Mouse (Mus musculus): ENCODE results near the gene Magi1. TPM values are rescaled to one million over a fixed set of nuclear protein-coding genes. Genes with fewer than 3 reads are reported as not detected.

Gene Magi1
- polyA plus RNA-seq, 1 experiment from 2014 or later = 19.4 TPM

- H3K27ac ChIP-seq (replicated peaks) = peak overlapping the region; percentile 95
Observed at GRCm38 (mm10) chr6:94281606-94282280, 2.0 kb downstream of the Magi1 start.

GRCm38 (mm10) chr6:94273941-94274340, 9.8 kb downstream of the Magi1 start:
- 95% methylated on average over 3 of the region's 3 CpGs for WGBS
- Histone ChIP-seq H3K27me3 (ENCODE audit: low read depth, poor library complexity, severe bottlenecking) (no peaks in the 10 kb centered on the region), H3K36me3 (no peaks in the 10 kb centered on the region), H3K9me3 (replicated peaks) (no peaks in the 10 kb centered on the region), H3K4me1 (no peaks in the 10 kb centered on the region), H3K27ac (replicated peaks) (no peak overlapping the region), H3K4me3 (no peak overlapping the region)
- no peak for DNase-seq (ENCODE audit: low spot score)

More at GRCm38 (mm10) chr6:94281606-94282280, 2.0 kb downstream of the Magi1 start:
- WGBS = 6% methylated on average over 17 of the region's 17 CpGs
- H3K36me3 ChIP-seq = no peaks in the 10 kb centered on the region
- H3K27me3 ChIP-seq (ENCODE audit: low read depth, poor library complexity, severe bottlenecking) = peaks cover 5% of the 10 kb centered on the region; the same call in 1 of the 2 replicates
- peak; percentile 40 for DNase-seq (ENCODE audit: low spot score)
- H3K9me3 ChIP-seq (replicated peaks) = no peaks in the 10 kb centered on the region
- H3K4me1 ChIP-seq = peaks cover 36% of the 10 kb centered on the region
- peak overlapping the region; percentile 91 for H3K4me3 ChIP-seq

- 88% methylated on average over 5 of the region's 5 CpGs for WGBS
- DNase-seq (ENCODE audit: low spot score) = no peak
- Histone ChIP-seq H3K27me3 (ENCODE audit: low read depth, poor library complexity, severe bottlenecking) (no peaks in the 10 kb centered on the region), H3K4me1 (peaks cover 7% of the 10 kb centered on the region), H3K4me3 (no peak overlapping the region), H3K9me3 (replicated peaks) (no peaks in the 10 kb centered on the region), H3K27ac (replicated peaks) (no peak overlapping the region), H3K36me3 (no peaks in the 10 kb centered on the region)
Observed at GRCm38 (mm10) chr6:94270001-94270400, 13.7 kb downstream of the Magi1 start.

GRCm38 (mm10) chr6:94269174-94269573, 14.5 kb downstream of the Magi1 start:
- Histone ChIP-seq H3K9me3 (replicated peaks) (no peaks in the 10 kb centered on the region), H3K27ac (replicated peaks) (no peak overlapping the region), H3K36me3 (no peaks in the 10 kb centered on the region), H3K4me3 (no peak overlapping the region), H3K27me3 (ENCODE audit: low read depth, poor library complexity, severe bottlenecking) (no peaks in the 10 kb centered on the region), H3K4me1 (peaks cover 14% of the 10 kb centered on the region)
- WGBS = 82% methylated on average over 4 of the region's 4 CpGs
- DNase-seq (ENCODE audit: low spot score) = no peak

- Histone ChIP-seq H3K36me3 (no peaks in the 10 kb centered on the region), H3K4me3 (no peak overlapping the region), H3K27ac (replicated peaks) (no peak overlapping the region), H3K27me3 (ENCODE audit: low read depth, poor library complexity, severe bottlenecking) (no peaks in the 10 kb centered on the region), H3K9me3 (replicated peaks) (no peaks in the 10 kb centered on the region), H3K4me1 (peaks cover 14% of the 10 kb centered on the region)
- 53% methylated on average over 3 of the region's 3 CpGs for WGBS
- DNase-seq (ENCODE audit: low spot score) = no peak
Observed at GRCm38 (mm10) chr6:94265244-94265935, 18.3 kb downstream of the Magi1 start.

GRCm38 (mm10) chr6:94264183-94264941, 19.4 kb downstream of the Magi1 start:
- H3K27me3 ChIP-seq (ENCODE audit: low read depth, poor library complexity, severe bottlenecking) = no peaks in the 10 kb centered on the region
- no peaks in the 10 kb centered on the region for H3K9me3 ChIP-seq (replicated peaks)
- H3K4me3 ChIP-seq = no peak overlapping the region
- H3K27ac ChIP-seq (replicated peaks) = no peak overlapping the region
- no peak for DNase-seq (ENCODE audit: low spot score)
- H3K4me1 ChIP-seq = peaks cover 14% of the 10 kb centered on the region
- WGBS = 82% methylated on average over 7 of the region's 7 CpGs
- H3K36me3 ChIP-seq = no peaks in the 10 kb centered on the region

GRCm38 (mm10) chr6:94260831-94261230, 22.9 kb downstream of the Magi1 start:
- peaks cover 37% of the 10 kb centered on the region for H3K4me1 ChIP-seq
- H3K27me3 ChIP-seq (ENCODE audit: low read depth, poor library complexity, severe bottlenecking) = no peaks in the 10 kb centered on the region
- 84% methylated on average over 5 of the region's 5 CpGs for WGBS
- H3K4me3 ChIP-seq = no peak overlapping the region
- H3K36me3 ChIP-seq = no peaks in the 10 kb centered on the region
- H3K9me3 ChIP-seq (replicated peaks) = no peaks in the 10 kb centered on the region
- no peak for DNase-seq (ENCODE audit: low spot score)
- H3K27ac ChIP-seq (replicated peaks) = no peak overlapping the region

- Histone ChIP-seq H3K4me3 (no peak overlapping the region), H3K36me3 (no peaks in the 10 kb centered on the region), H3K9me3 (replicated peaks) (no peaks in the 10 kb centered on the region), H3K27me3 (ENCODE audit: low read depth, poor library complexity, severe bottlenecking) (no peaks in the 10 kb centered on the region), H3K27ac (replicated peaks) (no peak overlapping the region), H3K4me1 (peaks cover 38% of the 10 kb centered on the region)
- 92% methylated on average over 2 of the region's 2 CpGs for WGBS
- DNase-seq (ENCODE audit: low spot score) = no peak
Observed at GRCm38 (mm10) chr6:94259981-94260380, 23.7 kb downstream of the Magi1 start.

GRCm38 (mm10) chr6:94257831-94258173, 25.9 kb downstream of the Magi1 start:
- no peak for DNase-seq (ENCODE audit: low spot score)
- Histone ChIP-seq H3K4me3 (no peak overlapping the region), H3K9me3 (replicated peaks) (no peaks in the 10 kb centered on the region), H3K36me3 (no peaks in the 10 kb centered on the region), H3K4me1 (peaks cover 44% of the 10 kb centered on the region), H3K27ac (replicated peaks) (no peak overlapping the region), H3K27me3 (ENCODE audit: low read depth, poor library complexity, severe bottlenecking) (no peaks in the 10 kb centered on the region)
- 63% methylated on average over 3 of the region's 3 CpGs for WGBS

GRCm38 (mm10) chr6:94256982-94257830, 26.5 kb downstream of the Magi1 start:
- WGBS = 84% methylated on average over 12 of the region's 12 CpGs

GRCm38 (mm10) chr6:94253943-94254342, 29.8 kb downstream of the Magi1 start:
- Histone ChIP-seq H3K4me3 (no peak overlapping the region), H3K36me3 (no peaks in the 10 kb centered on the region), H3K27ac (replicated peaks) (no peak overlapping the region), H3K9me3 (replicated peaks) (no peaks in the 10 kb centered on the region), H3K4me1 (peaks cover 50% of the 10 kb centered on the region), H3K27me3 (ENCODE audit: low read depth, poor library complexity, severe bottlenecking) (no peaks in the 10 kb centered on the region)
- no peak for DNase-seq (ENCODE audit: low spot score)
- 81% methylated on average over 8 of the region's 8 CpGs for WGBS

More at GRCm38 (mm10) chr6:94256982-94257830, 26.5 kb downstream of the Magi1 start:
- Histone ChIP-seq H3K27ac (replicated peaks) (no peak overlapping the region), H3K36me3 (no peaks in the 10 kb centered on the region), H3K4me3 (no peak overlapping the region), H3K4me1 (peaks cover 44% of the 10 kb centered on the region), H3K9me3 (replicated peaks) (no peaks in the 10 kb centered on the region), H3K27me3 (ENCODE audit: low read depth, poor library complexity, severe bottlenecking) (no peaks in the 10 kb centered on the region)
- DNase-seq (ENCODE audit: low spot score) = no peak

- H3K4me3 ChIP-seq = no peak overlapping the region
- H3K27me3 ChIP-seq (ENCODE audit: low read depth, poor library complexity, severe bottlenecking) = no peaks in the 10 kb centered on the region
- DNase-seq (ENCODE audit: low spot score) = no peak
- WGBS = 69% methylated on average over 8 of the region's 8 CpGs
- H3K4me1 ChIP-seq = peaks cover 34% of the 10 kb centered on the region
- H3K27ac ChIP-seq (replicated peaks) = no peak overlapping the region
- no peaks in the 10 kb centered on the region for H3K9me3 ChIP-seq (replicated peaks)
- no peaks in the 10 kb centered on the region for H3K36me3 ChIP-seq
Observed at GRCm38 (mm10) chr6:94251358-94251945, 32.3 kb downstream of the Magi1 start.

Data from midbrain, embryonic 10.5 days (tissue).